24 mouse cellular contexts compared by ENCODE assay signal in genomic region chr16:95301667-95302066, GRCm38 (mm10). TPM values are rescaled to one million over a fixed set of nuclear protein-coding genes. Genes with fewer than 3 reads are reported as not detected.
DNase-seq lines count a peak whose midpoint lies in the region; ATAC-seq and TF ChIP-seq lines count a peak whose summit lies in the region.
"Had no signal": no experiment of that assay in that cellular context is flagged by ENCODE, and none has a peak within 500 bp of the region (broad histone marks: within the 10 kb centered on the region; RNA-seq: fewer than 3 reads in every experiment).

No protein-coding gene starts in this region.

- no peak overlapping the region for H3K4me2 ChIP-seq in heart, embryonic 11.5 days
- no peak overlapping the region for H3K4me2 ChIP-seq in intestine, embryonic 15.5 days (replicated peaks)
- no peak overlapping the region for H3K4me2 ChIP-seq in intestine, postnatal 0 days (replicated peaks; ENCODE audit: low read depth)
- H3K4me2 ChIP-seq in intestine, embryonic 16.5 days (ENCODE audit: low read depth, low read length), result no peak overlapping the region

- ATAC-seq in heart, embryonic 11.5 days (replicated peaks; ENCODE audit: insufficient number of reproducible peaks, low FRiP score, low TSS enrichment), result no peak
- 0 out of 2 replicates have a peak, but pooled peaks have one; percentile 51 for ATAC-seq in intestine, embryonic 15.5 days
- ATAC-seq in intestine, postnatal 0 days, result no peak
- ATAC-seq in intestine, embryonic 16.5 days, result peak; percentile 78
- ATAC-seq: activated CD4-positive, CD25-positive, alpha-beta regulatory T cell, adult 4 months; CD4-positive, CD25-positive, alpha-beta regulatory T cell, adult 4 months; Patski had no signal

- no peak overlapping the region for H3K4me3 ChIP-seq in heart, embryonic 11.5 days (ENCODE audit: low read depth, low read length)
- H3K4me3 ChIP-seq in intestine, embryonic 15.5 days (replicated peaks), result no peak overlapping the region
- no peak overlapping the region for H3K4me3 ChIP-seq in intestine, postnatal 0 days (ENCODE audit: low read depth, low read length)
- no peak overlapping the region for H3K4me3 ChIP-seq in intestine, embryonic 16.5 days (ENCODE audit: low read length)

- WGBS in heart, embryonic 11.5 days (ENCODE audit: insufficient replicate concordance), result 57% methylated on average over 3 of the region's 3 CpGs
- 79% methylated on average over 3 of the region's 3 CpGs for WGBS in intestine, embryonic 15.5 days
- 70% methylated on average over 3 of the region's 3 CpGs for WGBS in intestine, postnatal 0 days
- WGBS in intestine, embryonic 16.5 days, result 83% methylated on average over 3 of the region's 3 CpGs

- peaks cover 5% of the 10 kb centered on the region; the same call in 1 of the 2 replicates for H3K4me1 ChIP-seq in heart, embryonic 11.5 days (ENCODE audit: control insufficient read depth, insufficient read depth, low read length)
- H3K4me1 ChIP-seq in intestine, embryonic 15.5 days (replicated peaks), result 0 out of 2 replicates have a peak, but pooled peaks cover 3% of the 10 kb centered on the region
- 0 out of 2 replicates have a peak, but pooled peaks cover 4% of the 10 kb centered on the region for H3K4me1 ChIP-seq in intestine, postnatal 0 days (replicated peaks; ENCODE audit: control insufficient read depth, insufficient read depth, low read length)
- H3K4me1 ChIP-seq in intestine, embryonic 16.5 days (ENCODE audit: control insufficient read depth, insufficient read depth, low read length), result 0 out of 2 replicates have a peak, but pooled peaks cover 3% of the 10 kb centered on the region

- no peak overlapping the region for H3K27ac ChIP-seq in heart, embryonic 11.5 days (ENCODE audit: low read depth, low read length)
- no peak overlapping the region for H3K27ac ChIP-seq in intestine, embryonic 15.5 days
- no peak overlapping the region for H3K27ac ChIP-seq in intestine, postnatal 0 days (ENCODE audit: low read depth, low read length)
- H3K27ac ChIP-seq in intestine, embryonic 16.5 days (ENCODE audit: low read length), result no peak overlapping the region

- no peaks in the 10 kb centered on the region for H3K27me3 ChIP-seq in heart, embryonic 11.5 days (ENCODE audit: control insufficient read depth, insufficient read depth, low read length)
- no peaks in the 10 kb centered on the region for H3K27me3 ChIP-seq in intestine, embryonic 15.5 days (replicated peaks)
- H3K27me3 ChIP-seq in intestine, postnatal 0 days (replicated peaks; ENCODE audit: control insufficient read depth, insufficient read depth, low read length), result peaks cover 7% of the 10 kb centered on the region; the same call in 1 of the 2 replicates
- H3K27me3 ChIP-seq in intestine, embryonic 16.5 days (replicated peaks; ENCODE audit: control insufficient read depth, insufficient read depth, low read length), result no peaks in the 10 kb centered on the region
- H3K27me3 ChIP-seq: CH12.LX, Patski had no signal

- TF ChIP-seq CTCF in intestine, postnatal 0 days (IDR thresholded peaks at IDR 0.05; ENCODE audit: low read depth), result no peak

- DNase-seq in heart, adult 11 months, result peak; percentile 3
- peak; percentile 88 for DNase-seq in 416B (ENCODE audit: low read depth)
- no peak for DNase-seq in layer of hippocampus, adult 18-20 months (ENCODE audit: low spot score in 2 of 2)
- DNase-seq in embryo, embryonic 9.5 days (ENCODE audit: extremely low spot score), result no peak
- DNase-seq: adrenal gland, adult 2 months; adrenal gland, adult 8-10 months; adrenal gland, postnatal 10 days; adrenal gland, postnatal 14 days; adrenal gland, postnatal 25 days; adrenal gland, postnatal 36 days; B cell, adult 2 months; cerebellum, adult 11 months; cerebellum, adult 11-12 months; cerebellum, adult 18-20 months had no signal

- H3K36me3 ChIP-seq in heart, embryonic 11.5 days (ENCODE audit: control insufficient read depth, insufficient read depth, low read length), result no peaks in the 10 kb centered on the region
- H3K36me3 ChIP-seq in intestine, embryonic 15.5 days, result no peaks in the 10 kb centered on the region
- H3K36me3 ChIP-seq in intestine, postnatal 0 days (ENCODE audit: control insufficient read depth, insufficient read depth), result no peaks in the 10 kb centered on the region
- no peaks in the 10 kb centered on the region for H3K36me3 ChIP-seq in intestine, embryonic 16.5 days (ENCODE audit: control insufficient read depth, insufficient read depth, low read length)
- H3K36me3 ChIP-seq: G1E had no signal

- H3K9ac ChIP-seq in heart, embryonic 11.5 days (ENCODE audit: low read depth, low read length), result no peak overlapping the region
- H3K9ac ChIP-seq in intestine, embryonic 15.5 days, result no peak overlapping the region
- no peak overlapping the region for H3K9ac ChIP-seq in intestine, postnatal 0 days (ENCODE audit: low read depth, low read length)
- H3K9ac ChIP-seq in intestine, embryonic 16.5 days (ENCODE audit: low read depth, low read length), result no peak overlapping the region

- H3K9me3 ChIP-seq in heart, embryonic 11.5 days (replicated peaks; ENCODE audit: control insufficient read depth, low read length), result no peaks in the 10 kb centered on the region
- H3K9me3 ChIP-seq in intestine, embryonic 15.5 days, result no peaks in the 10 kb centered on the region
- H3K9me3 ChIP-seq in intestine, postnatal 0 days (ENCODE audit: control insufficient read depth), result no peaks in the 10 kb centered on the region
- H3K9me3 ChIP-seq in intestine, embryonic 16.5 days (ENCODE audit: control insufficient read depth, low read length), result no peaks in the 10 kb centered on the region
- H3K9me3 ChIP-seq: G1E had no signal

RNA-seq across cellular contexts. Expression of gene Kcnj15, which starts 44.3 kb away (rescaled TPM):
- 0.53 and 0.73 TPM in 2 replicates for polyA plus RNA-seq in heart, embryonic 11.5 days (2014; fragmentation: Nextera tagmentation; extraction: Ambion mirVana)
- 0.28 and 0.29 TPM in 2 replicates for polyA plus RNA-seq in intestine, embryonic 15.5 days (2015; fragmentation: Nextera tagmentation; extraction: Ambion mirVana)
- 0.27 and 0.29 TPM in 2 replicates for polyA plus RNA-seq in intestine, postnatal 0 days (2015; fragmentation: Nextera tagmentation; extraction: Ambion mirVana)
- polyA plus RNA-seq in intestine, embryonic 16.5 days (2015; fragmentation: Nextera tagmentation; extraction: Ambion mirVana), result 0.26 and 0.27 TPM in 2 replicates
- under 1 TPM; 0.25 to 0.43 TPM for total RNA-seq in layer of hippocampus, adult 18-20 months (2021)
- total RNA-seq: MEL had no signal
- polyA plus RNA-seq: G1E had no signal

Comparison
In these comparisons a context has a peak if more than half of its experiments do, and no peak if none do; other contexts are left out.
1. ATAC-seq: peak in intestine, embryonic 15.5 days (single experiment) and intestine, embryonic 16.5 days (single experiment); none in heart, embryonic 11.5 days (single experiment) and intestine, postnatal 0 days (single experiment).
2. DNase-seq: peak in heart, adult 11 months (single experiment) and 416B (single experiment); none in layer of hippocampus, adult 18-20 months (0 of 2) and embryo, embryonic 9.5 days (single experiment).